Mouse (Mus musculus): Measurements from ENCODE around the gene Shc1.

GRCm38 (mm10) chr3:89435041-89435440 is 16.8 kb downstream of the Shc1 start:
- TF ChIP-seq CTCF (IDR thresholded peaks at IDR 0.05; ENCODE audit: low read depth, low read length): no peak
- TF ChIP-seq POLR2A (IDR thresholded peaks at IDR 0.05; ENCODE audit: insufficient read depth, low read length): no peak
- no peak for TF ChIP-seq EP300 (IDR thresholded peaks at IDR 0.05; ENCODE audit: insufficient read depth, low read depth, low read length)

Data from ES-Bruce4 (cell line).